Mouse (Mus musculus) heart, postnatal 14 days (tissue): ENCODE data around the gene Psmb3. TPM values are rescaled to one million over a fixed set of nuclear protein-coding genes. Genes with fewer than 3 reads are reported as not detected.
A peak's percentile ranks its signal among the peaks of the same experiment; 100 is the strongest.

Experiments used
- DNase-seq, 2 experiments: peaks; one replicate each; pipeline ENCODE4 v3.0.0; 2021 to 2022
- intact Hi-C: fragments of 180-260 bp; cut with DNase I; formaldehyde crosslinking; loops from one replicate; pipeline ENCODE4 v1.15.1; 2025
- microRNA-seq, 2 experiments: library from miRNA; unstranded; fragments of <30 nt; microRNA quantifications; one replicate each; pipeline ENCODE4 v1.2.0; 2021 to 2022
- total RNA-seq, 2 experiments: library from RNA; stranded (reverse); gene quantifications; 2 replicates each; pipeline ENCODE4 v1.2.3; 2021

Gene Psmb3
- total RNA-seq, 2 experiments from 2014 or later, result 161 to 169 TPM

DNA sequence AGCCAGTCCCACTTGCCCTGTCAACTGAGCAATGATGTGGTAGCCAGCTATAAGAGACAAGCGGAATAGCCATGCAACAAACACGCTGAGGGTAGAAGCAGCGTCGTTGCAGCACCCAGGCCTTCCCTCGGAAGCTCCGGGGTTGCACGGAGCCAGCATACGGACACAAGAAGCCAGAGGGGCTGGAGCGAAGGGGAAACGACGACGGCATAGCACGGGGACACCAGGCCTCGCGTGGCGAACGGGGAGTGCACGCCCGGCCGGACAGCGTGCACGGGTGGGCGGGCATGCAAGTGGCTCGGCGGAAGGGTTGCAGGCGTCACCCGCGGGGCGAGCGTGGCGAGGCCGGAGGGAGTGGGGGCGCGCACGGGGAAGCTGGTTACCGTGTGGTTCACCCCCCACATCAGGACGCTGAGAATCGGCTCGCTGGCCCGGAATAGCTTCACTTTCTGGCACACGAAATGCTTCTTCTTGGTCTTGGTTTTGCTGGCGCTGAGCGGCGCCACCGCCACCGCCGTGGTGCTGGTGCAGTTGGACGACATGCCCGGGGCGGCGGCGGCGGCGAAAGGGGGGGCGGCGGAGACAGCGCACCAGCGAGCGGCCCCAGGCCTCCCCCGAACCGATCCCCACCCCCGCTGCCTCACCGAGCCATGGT is 41.0 kb downstream of the Psmb3 start, which contains the start of gene Pip4k2b:
Gene Pip4k2b, minus strand, starts transcription at position 642 of the 655 bp plus-strand sequence.
- intact Hi-C loops, result loop anchor here (2.0 kb wide), 1 partner anchor 37 kb away; no protein-coding TSS in a partner anchor
- no peak for DNase-seq

DNA sequence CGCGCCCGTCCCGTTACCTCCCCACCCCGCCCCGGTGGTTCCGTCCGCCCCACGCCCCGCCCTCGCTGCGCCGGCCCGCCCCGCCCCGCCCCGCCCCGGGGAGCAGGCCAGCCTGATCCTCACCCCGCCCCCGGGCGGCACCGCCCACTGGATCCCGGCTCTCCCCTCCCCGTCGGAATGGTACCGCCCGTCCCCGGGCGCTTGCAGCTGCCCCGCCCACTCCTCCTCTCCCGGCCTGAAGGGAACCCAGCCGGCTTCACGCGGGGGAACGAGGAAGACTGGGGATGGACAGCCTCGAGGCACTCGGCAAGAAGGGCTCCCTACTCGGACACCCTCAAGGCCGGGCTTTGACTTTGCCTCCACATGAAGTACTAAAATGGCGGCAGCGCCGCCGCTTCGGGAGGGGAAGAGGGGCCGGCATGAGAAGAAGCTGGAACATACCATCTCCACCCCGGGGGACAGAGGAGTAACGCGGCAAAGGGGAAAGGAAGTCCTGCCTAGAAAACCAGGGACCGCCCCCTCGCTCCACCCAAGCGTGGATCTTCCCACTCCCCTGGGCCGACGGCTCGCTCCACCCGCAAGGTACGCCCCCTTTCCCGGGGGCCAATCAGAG is 41.6 kb downstream of the Psmb3 start:
- intact Hi-C loops, result loop anchor here (2.0 to 5.0 kb wide), 2 partner anchors 38 to 98 kb away; no protein-coding TSS in a partner anchor
- peak; percentile 98 to 99 for DNase-seq

DNA sequence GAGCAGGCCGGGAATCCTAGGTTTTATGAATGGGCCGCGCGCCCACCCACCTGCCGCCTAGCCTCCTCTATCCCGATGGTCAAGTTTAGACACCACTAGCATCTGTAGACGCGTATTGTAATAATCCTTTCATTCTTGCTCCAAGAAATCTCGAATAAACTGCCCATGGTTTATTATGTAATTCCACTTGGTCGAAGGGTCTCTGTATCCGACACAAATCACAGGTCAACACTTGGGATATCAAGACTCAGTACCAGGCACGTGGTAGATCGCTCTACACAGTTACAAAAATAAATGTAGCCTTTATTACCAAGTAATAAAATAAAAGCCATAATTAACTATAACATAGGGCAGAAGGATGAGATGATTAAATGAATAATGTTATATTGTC is 42.1 kb downstream of the Psmb3 start:
- intact Hi-C loops, result loop anchor here (2.0 to 5.0 kb wide), 2 partner anchors 39 to 98 kb away; no protein-coding TSS in a partner anchor
- DNase-seq, result no peak

DNA sequence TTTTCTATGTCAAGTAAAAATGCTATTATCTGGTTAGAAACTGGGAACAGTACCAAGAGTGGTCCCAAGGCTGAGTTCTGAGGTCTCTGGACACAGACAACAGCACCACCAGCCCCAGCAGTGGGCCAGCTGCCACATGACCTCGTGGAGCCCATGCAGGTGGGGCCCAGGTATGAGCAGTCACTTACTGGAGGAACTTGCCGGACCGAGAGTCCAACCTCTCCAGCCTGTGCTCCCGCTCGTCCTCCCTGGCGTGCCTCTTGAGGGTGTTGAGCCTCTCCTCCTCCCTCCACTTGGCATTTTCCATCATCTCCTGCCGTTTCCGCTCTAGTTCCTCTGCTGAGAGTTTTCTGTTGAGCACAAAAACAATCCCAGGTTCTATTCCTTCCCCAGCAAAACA is 44.6 kb downstream of the Psmb3 start:
- no peak for DNase-seq
- intact Hi-C loops, result loop anchor here (5.0 kb wide), 1 partner anchor 100 kb away; no protein-coding TSS in a partner anchor

DNA sequence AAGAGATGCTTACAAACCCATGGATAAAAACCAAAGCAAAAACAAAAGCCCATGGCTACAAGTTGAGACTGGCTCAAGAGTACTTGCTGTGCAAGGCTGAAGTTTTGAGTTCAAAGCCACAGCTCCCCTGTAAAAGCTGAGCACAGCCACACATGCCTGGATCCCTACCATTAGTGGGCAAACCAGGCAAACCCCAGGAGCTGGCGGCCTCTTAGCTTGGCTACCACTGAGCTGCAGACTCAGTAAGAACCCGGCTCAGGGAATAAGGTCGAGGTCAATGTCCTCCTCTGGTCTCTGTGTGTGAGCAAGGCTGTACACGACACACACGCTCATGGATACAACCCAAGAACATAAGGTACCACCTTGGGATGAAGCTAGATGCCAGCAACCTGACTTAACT is 45.3 kb downstream of the Psmb3 start:
- intact Hi-C loops, result loop anchor here (5.0 kb wide), 1 partner anchor 101 kb away; no protein-coding TSS in a partner anchor
- no peak for DNase-seq

DNA sequence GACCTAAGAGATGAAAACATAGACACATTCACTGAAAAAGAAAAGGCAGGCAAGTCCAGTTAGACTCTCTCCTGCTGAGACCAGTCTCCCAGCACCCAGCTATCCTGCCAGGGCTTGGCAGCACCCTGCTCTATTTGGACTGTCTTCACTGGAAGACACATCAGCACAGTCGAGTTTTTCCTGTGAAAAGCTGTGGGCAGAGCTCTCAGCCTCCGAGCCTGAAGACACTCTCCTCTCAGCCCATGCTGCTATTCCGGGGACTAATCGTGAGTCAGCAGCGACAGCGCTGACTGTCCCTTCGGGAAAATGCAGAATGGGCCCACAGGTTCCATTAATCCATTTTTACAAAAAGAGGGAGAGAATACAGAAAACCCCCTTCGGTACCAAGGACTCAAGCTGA is 50.1 kb downstream of the Psmb3 start:
- intact Hi-C loops, result no loop called here

DNA sequence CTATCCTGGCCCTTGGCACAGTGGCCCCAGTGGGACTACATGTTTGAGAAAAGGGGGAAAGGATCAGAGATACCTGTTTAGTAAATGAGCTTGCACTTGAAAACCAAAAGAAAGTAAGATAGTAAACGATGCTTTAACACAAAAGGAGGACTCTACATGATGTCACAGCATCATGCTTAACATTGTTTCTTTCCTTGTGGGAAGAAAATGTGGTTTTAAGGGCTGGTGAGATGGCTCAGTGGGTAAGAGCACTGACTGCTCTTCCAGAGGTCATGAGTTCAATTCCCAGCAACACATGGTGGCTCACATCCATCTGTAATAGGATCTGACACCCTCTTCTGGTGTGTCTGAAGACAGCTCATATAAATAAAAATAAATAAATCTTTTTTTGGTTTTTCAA is 54.9 kb downstream of the Psmb3 start:
- DNase-seq, result no peak
- intact Hi-C loops, result no loop called here

More for the DNA sequence above, 50.1 kb downstream of the Psmb3 start:
- no peak for DNase-seq

DNA sequence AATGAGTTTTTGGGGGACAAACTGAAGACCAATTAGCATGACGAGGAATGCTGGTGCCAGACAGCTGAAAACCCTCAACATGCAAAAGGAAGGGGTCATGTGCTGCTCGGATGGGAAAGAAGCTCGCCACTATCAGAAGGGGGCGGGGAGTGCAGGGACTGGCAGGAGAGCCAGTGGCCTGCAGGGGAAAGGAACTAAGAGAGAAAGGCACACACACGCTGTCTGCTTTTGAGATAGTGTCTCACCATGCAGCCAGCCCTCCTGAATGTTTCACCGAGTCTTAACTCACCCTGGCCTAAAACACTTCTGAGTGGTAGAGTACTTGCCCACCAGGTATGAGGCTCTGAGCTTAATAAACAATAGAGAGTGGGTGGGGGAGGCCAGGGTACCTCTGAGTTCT is 55.7 kb downstream of the Psmb3 start:
- DNase-seq, result no peak
- intact Hi-C loops, result no loop called here

DNA sequence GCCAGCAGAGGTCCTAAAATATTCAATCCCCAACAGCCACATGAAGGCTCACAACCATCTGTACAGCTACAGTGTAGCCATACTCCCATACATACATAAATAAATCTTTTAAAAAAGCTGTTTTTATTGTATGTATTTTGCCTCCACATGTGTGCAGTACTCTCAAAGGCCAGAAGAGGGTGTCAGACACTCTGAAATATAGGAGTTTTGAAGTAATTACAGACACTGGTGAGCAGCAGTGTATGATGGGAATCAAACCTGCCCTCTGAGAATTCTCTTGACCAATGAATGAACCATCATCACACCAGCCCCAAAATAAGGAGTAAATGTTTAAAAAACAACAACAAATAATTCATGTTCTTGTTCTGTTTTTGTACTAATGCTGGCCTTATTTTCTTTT is 58.4 kb downstream of the Psmb3 start:
- no peak for DNase-seq
- intact Hi-C loops, result no loop called here

Small RNA genes within 50 kb of the gene (microRNA-seq; reads per million reads assigned to microRNA genes)
- gene Gm24158 (0 to 0.24 reads per million in 2 experiments), gene Mir6927 (0.54 to 1.4 reads per million in 2 experiments), gene Mir8102 (0 to 0.27 reads per million in 2 experiments)

Other genes starting within 250 kb of the Psmb3 start
- gene 4933428G20Rik, start 203.1 kb upstream of the Psmb3 start, total RNA-seq, result not detected
- gene Srcin1, start 127.2 kb upstream of the Psmb3 start, total RNA-seq, result under 1 TPM; 0.29 to 0.34 TPM
- 1 to 10 TPM in 1 of 2 experiments, under 1 TPM in 1; 0.93 to 1.2 TPM for gene Epop, start 73.7 kb upstream of the Psmb3 start, total RNA-seq
- 10 to 100 TPM; 58.1 to 61.7 TPM for gene Mllt6, start 40.0 kb upstream of the Psmb3 start, total RNA-seq
- 100 to 1,000 TPM; 146 to 147 TPM for gene Cisd3, start 17.6 kb upstream of the Psmb3 start, total RNA-seq
- gene Pcgf2, start 2.9 kb upstream of the Psmb3 start, total RNA-seq, result 10 to 100 TPM; 11.1 to 12.9 TPM
- gene Pip4k2b, start 41.3 kb downstream of the Psmb3 start, total RNA-seq, result 10 to 100 TPM; 20.7 to 22.6 TPM
- gene Cwc25, start 63.2 kb downstream of the Psmb3 start, total RNA-seq, result 10 to 100 TPM in 1 of 2 experiments, 1 to 10 TPM in 1; 8.9 to 10.6 TPM
- under 1 TPM in 1 of 2 experiments, not detected in 1; 0.65 TPM for gene 1700001P01Rik, start 72.5 kb downstream of the Psmb3 start, total RNA-seq
- 100 to 1,000 TPM; 503 to 533 TPM for gene Rpl23, start 79.0 kb downstream of the Psmb3 start, total RNA-seq
- gene Lasp1, start 95.6 kb downstream of the Psmb3 start, total RNA-seq, result 10 to 100 TPM; 47.8 to 49.6 TPM
- gene B230217C12Rik, start 137.4 kb downstream of the Psmb3 start, total RNA-seq, result 1 to 10 TPM in 1 of 2 experiments, under 1 TPM in 1; 0.95 to 1.1 TPM
- under 1 TPM; 0.17 to 0.37 TPM for gene Fbxo47, start 180.8 kb downstream of the Psmb3 start, total RNA-seq